Mouse (Mus musculus) c-Kit-negative CD71-positive TER-119-positive erythroid progenitor cells, embryonic 14.5 days (primary cell): ENCODE results near the gene Pappa.

Experiments used
- DNase-seq: peaks from one replicate; pipeline ENCODE4 v3.0.0-alpha.2; 2013; ENCODE audit warnings: low read depth, low spot score

The Pappa gene

GRCm38 (mm10) chr4:65166288-65166835, 42.4 kb downstream of the Pappa start:
- DNase-seq = no peak

- DNase-seq = no peak
These were observed 50.5 kb downstream of the Pappa start for GRCm38 (mm10) chr4:65174505-65174904.

- DNase-seq = no peak
These were observed 54.2 kb downstream of the Pappa start for GRCm38 (mm10) chr4:65178146-65178545.

GRCm38 (mm10) chr4:65187236-65187635, 63.3 kb downstream of the Pappa start:
- no peak for DNase-seq

GRCm38 (mm10) chr4:65187716-65188115, 63.7 kb downstream of the Pappa start:
- no peak for DNase-seq

- DNase-seq = no peak
These were observed 65.0 kb downstream of the Pappa start for GRCm38 (mm10) chr4:65188921-65189485.

GRCm38 (mm10) chr4:65192810-65193209, 68.8 kb downstream of the Pappa start:
- DNase-seq = no peak

GRCm38 (mm10) chr4:65195971-65196370, 72.0 kb downstream of the Pappa start:
- no peak for DNase-seq

- no peak for DNase-seq
These were observed 79.7 kb downstream of the Pappa start for GRCm38 (mm10) chr4:65203666-65204065.

GRCm38 (mm10) chr4:65205446-65205845, 81.5 kb downstream of the Pappa start:
- no peak for DNase-seq

GRCm38 (mm10) chr4:65209369-65210015, 85.5 kb downstream of the Pappa start:
- no peak for DNase-seq

GRCm38 (mm10) chr4:65216682-65217081, 92.7 kb downstream of the Pappa start:
- DNase-seq = no peak

- DNase-seq = no peak
These were observed 93.8 kb downstream of the Pappa start for GRCm38 (mm10) chr4:65217651-65218364.

GRCm38 (mm10) chr4:65223901-65224300, 99.9 kb downstream of the Pappa start:
- no peak for DNase-seq

- no peak for DNase-seq
These were observed 114.6 kb downstream of the Pappa start for GRCm38 (mm10) chr4:65238540-65238998.

GRCm38 (mm10) chr4:65242434-65242931, 118.5 kb downstream of the Pappa start:
- no peak for DNase-seq

GRCm38 (mm10) chr4:65243245-65243644, 119.3 kb downstream of the Pappa start:
- no peak for DNase-seq

GRCm38 (mm10) chr4:65245015-65245414, 121.0 kb downstream of the Pappa start:
- no peak for DNase-seq

GRCm38 (mm10) chr4:65245440-65245839, 121.5 kb downstream of the Pappa start:
- DNase-seq = no peak

GRCm38 (mm10) chr4:65252193-65252592, 128.2 kb downstream of the Pappa start:
- DNase-seq = no peak

- DNase-seq = no peak
These were observed 130.1 kb downstream of the Pappa start for GRCm38 (mm10) chr4:65254073-65254472.

- DNase-seq = no peak
These were observed 143.1 kb downstream of the Pappa start for GRCm38 (mm10) chr4:65267066-65267465.
